Mouse (Mus musculus) neural tube, embryonic 15.5 days (tissue): ENCODE measurements at regions not wholly inside any gene's neighbourhood (a gene's known extent, or its start where the extent isn't known, plus 50 kb on each side); places are given as distances from the start of the nearest gene placed in this dataset.

Experiments
- ATAC-seq: fragments of 200-750 bp; cut with Nextera tagmentation; 2 replicates; pipeline ENCODE4 v1.8.0; 2017; ENCODE audit warnings: mild to moderate bottlenecking, moderate TSS enrichment, moderate library complexity; ENCODE audit not compliant: low FRiP score
- H3K27ac ChIP-seq: fragments of 300-500 bp; sonication (generic); replicated peaks from 2 replicates; pipeline ENCODE4 v1.5.1; 2015; ENCODE audit warnings: mild to moderate bottlenecking, inconsistent platforms
- H3K27me3 ChIP-seq: fragments of 300-500 bp; sonication (generic); replicated peaks from 2 replicates; pipeline ENCODE4 v1.6.1; 2015; ENCODE audit warnings: inconsistent platforms
- H3K36me3 ChIP-seq: fragments of 300-500 bp; sonication (generic); 2 replicates; pipeline ENCODE4 v1.6.1; 2015; ENCODE audit warnings: inconsistent platforms
- H3K4me1 ChIP-seq: fragments of 300-500 bp; sonication (generic); 2 replicates; pipeline ENCODE4 v1.6.1; 2015; ENCODE audit warnings: inconsistent platforms
- H3K4me2 ChIP-seq: fragments of 300-500 bp; sonication (generic); 2 replicates; pipeline ENCODE4 v1.6.1; 2015; ENCODE audit warnings: inconsistent platforms, mild to moderate bottlenecking, moderate library complexity
- H3K4me3 ChIP-seq: fragments of 300-500 bp; sonication (generic); replicated peaks from 2 replicates; pipeline ENCODE4 v1.5.1; 2015; ENCODE audit warnings: mild to moderate bottlenecking, inconsistent platforms
- H3K9ac ChIP-seq: fragments of 300-500 bp; sonication (generic); replicated peaks from 2 replicates; pipeline ENCODE4 v1.6.1; 2015; ENCODE audit warnings: mild to moderate bottlenecking, inconsistent platforms
- H3K9me3 ChIP-seq: fragments of 300-500 bp; sonication (generic); replicated peaks from 2 replicates; pipeline ENCODE4 v1.6.1; 2016; ENCODE audit warnings: inconsistent platforms
- WGBS: fragments of 180-500 bp; shearing (Covaris S2); methylation state at CpG from one replicate; pipeline ENCODE4 v1.1.7; 2015; ENCODE audit warnings: mixed read lengths; 5-methylcytosine and 5-hydroxymethylcytosine counted together

GRCm38 (mm10) chr14:25372581-25372980, 86.4 kb upstream of the Zmiz1 start:
- 54% methylated on average over 4 of the region's 4 CpGs for WGBS
- no peaks in the 10 kb centered on the region for H3K27me3 ChIP-seq
- H3K9ac ChIP-seq, result no peak overlapping the region
- H3K27ac ChIP-seq, result no peak overlapping the region
- H3K4me2 ChIP-seq, result no peak overlapping the region
- ATAC-seq, result no peak
- peaks cover 36% of the 10 kb centered on the region for H3K4me1 ChIP-seq
- H3K9me3 ChIP-seq, result no peaks in the 10 kb centered on the region
- no peak overlapping the region for H3K4me3 ChIP-seq
- H3K36me3 ChIP-seq, result no peaks in the 10 kb centered on the region

- Histone ChIP-seq H3K27ac (no peak overlapping the region), H3K4me1 (peaks cover 39% of the 10 kb centered on the region), H3K36me3 (no peaks in the 10 kb centered on the region), H3K9ac (no peak overlapping the region), H3K9me3 (no peaks in the 10 kb centered on the region), H3K4me3 (no peak overlapping the region), H3K4me2 (no peak overlapping the region), H3K27me3 (no peaks in the 10 kb centered on the region)
- WGBS, result 95% methylated on average over 4 of the region's 4 CpGs
- ATAC-seq, result no peak
Measured at GRCm38 (mm10) chr14:25373167-25373566, 85.8 kb upstream of the Zmiz1 start.

- no peak overlapping the region for H3K9ac ChIP-seq
- H3K36me3 ChIP-seq, result no peaks in the 10 kb centered on the region
- H3K4me1 ChIP-seq, result peaks cover 54% of the 10 kb centered on the region
- 61% methylated on average over 7 of the region's 7 CpGs for WGBS
- H3K27ac ChIP-seq, result 0 out of 2 replicates have a peak overlapping the region, but pooled peaks have one; percentile 15
- no peak for ATAC-seq
- H3K4me3 ChIP-seq, result no peak overlapping the region
- H3K4me2 ChIP-seq, result no peak overlapping the region
- H3K27me3 ChIP-seq, result no peaks in the 10 kb centered on the region
- no peaks in the 10 kb centered on the region for H3K9me3 ChIP-seq
Measured at GRCm38 (mm10) chr14:25375001-25375400, 84.0 kb upstream of the Zmiz1 start.

GRCm38 (mm10) chr14:25377091-25377490, 81.9 kb upstream of the Zmiz1 start:
- Histone ChIP-seq H3K36me3 (no peaks in the 10 kb centered on the region), H3K9me3 (no peaks in the 10 kb centered on the region), H3K4me1 (peaks cover 39% of the 10 kb centered on the region), H3K9ac (peak overlapping the region; percentile 69; the same call in 1 of the 2 replicates), H3K27ac (peak overlapping the region; percentile 99), H3K27me3 (no peaks in the 10 kb centered on the region), H3K4me2 (peak overlapping the region; percentile 79), H3K4me3 (no peak overlapping the region)
- no peak for ATAC-seq
- 53% methylated on average over 2 of the region's 2 CpGs for WGBS

DNA sequence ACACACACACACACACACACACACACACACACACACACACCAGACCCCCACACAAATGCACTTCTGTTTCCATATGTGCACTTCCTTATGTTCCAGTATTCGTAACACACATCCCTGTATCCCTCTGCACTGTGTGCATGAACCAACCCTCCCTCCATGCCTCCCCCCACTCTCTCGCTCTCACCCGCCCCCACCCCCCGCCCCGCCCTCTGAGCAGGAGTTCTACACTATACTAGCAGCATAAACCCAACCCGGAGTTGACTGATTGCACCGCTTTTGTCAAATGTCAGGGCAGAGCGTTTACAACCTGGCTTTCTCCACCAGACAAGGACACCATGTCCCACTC, 81.5 kb upstream of the Zmiz1 start:
- H3K4me3 ChIP-seq, result peak overlapping the region; percentile 43
- H3K4me1 ChIP-seq, result peaks cover 34% of the 10 kb centered on the region
- H3K36me3 ChIP-seq, result no peaks in the 10 kb centered on the region
- H3K4me2 ChIP-seq, result peak overlapping the region; percentile 79
- peak; percentile 86 for ATAC-seq
- peak overlapping the region; percentile 69 for H3K9ac ChIP-seq
- H3K27ac ChIP-seq, result peak overlapping the region; percentile 99
- no peaks in the 10 kb centered on the region for H3K9me3 ChIP-seq
- no peaks in the 10 kb centered on the region for H3K27me3 ChIP-seq
- 2% methylated on average over 8 of the region's 8 CpGs for WGBS

DNA sequence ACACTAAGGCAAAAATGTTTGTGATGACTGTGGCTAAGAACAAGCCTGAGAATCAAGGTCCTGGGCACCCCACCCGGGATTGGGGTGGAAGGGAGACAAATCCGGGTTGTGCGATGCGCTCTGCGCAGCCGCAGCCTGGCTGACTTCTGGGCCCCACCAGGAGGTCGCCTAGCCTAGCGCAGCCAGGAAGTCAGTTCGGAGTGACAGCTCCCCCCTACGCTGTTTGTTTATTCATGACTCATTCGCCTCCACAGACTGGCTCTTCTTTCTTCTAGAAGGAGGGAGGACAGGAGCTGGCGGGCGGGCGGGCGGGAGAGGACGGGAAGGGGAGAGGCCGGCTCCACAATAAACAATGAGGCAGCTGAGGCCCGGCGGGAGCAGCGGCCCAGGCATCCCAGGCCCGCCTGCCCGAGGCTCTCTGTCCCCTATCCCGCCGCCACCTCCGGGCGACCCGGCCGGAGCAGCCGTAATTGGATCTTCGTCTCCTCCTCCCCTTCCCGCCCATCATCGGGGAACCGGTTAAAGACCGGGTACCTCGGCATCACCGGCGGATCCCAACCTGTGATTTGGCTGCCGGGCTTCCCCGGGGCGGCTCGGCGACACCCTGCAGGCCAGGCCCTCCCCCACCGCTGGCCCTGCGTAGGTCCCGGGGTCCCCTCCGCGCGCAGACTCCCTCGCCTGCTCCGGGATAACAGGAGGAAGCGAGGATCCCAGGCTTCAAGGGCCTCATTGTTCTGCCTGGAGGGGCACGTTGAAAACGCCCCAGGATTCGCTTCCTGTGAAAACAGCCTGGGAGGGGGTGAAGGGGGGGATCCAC, 80.9 kb upstream of the Zmiz1 start:
- Histone ChIP-seq H3K27me3 (no peaks in the 10 kb centered on the region), H3K9ac (peak overlapping the region; percentile 69), H3K4me3 (peak overlapping the region; percentile 43), H3K4me2 (peak overlapping the region; percentile 79), H3K9me3 (no peaks in the 10 kb centered on the region), H3K36me3 (no peaks in the 10 kb centered on the region), H3K4me1 (peaks cover 33% of the 10 kb centered on the region), H3K27ac (peak overlapping the region; percentile 99)
- under 1% methylated on average over 49 of the region's 54 CpGs for WGBS
- ATAC-seq, result peak; percentile 93

GRCm38 (mm10) chr14:25378717-25379224, 80.2 kb upstream of the Zmiz1 start:
- Histone ChIP-seq H3K27ac (peak overlapping the region; percentile 99), H3K9ac (peak overlapping the region; percentile 69), H3K4me2 (peak overlapping the region; percentile 79), H3K4me3 (peak overlapping the region; percentile 43), H3K4me1 (peaks cover 33% of the 10 kb centered on the region), H3K27me3 (no peaks in the 10 kb centered on the region), H3K9me3 (no peaks in the 10 kb centered on the region), H3K36me3 (no peaks in the 10 kb centered on the region)
- 0 out of 2 replicates have a peak, but pooled peaks have one; percentile 6 for ATAC-seq
- WGBS, result 4% methylated on average over 13 of the region's 13 CpGs

GRCm38 (mm10) chr14:25383169-25383824, 75.7 kb upstream of the Zmiz1 start:
- no peak overlapping the region for H3K9ac ChIP-seq
- H3K27me3 ChIP-seq, result no peaks in the 10 kb centered on the region
- no peak overlapping the region for H3K4me3 ChIP-seq
- H3K9me3 ChIP-seq, result no peaks in the 10 kb centered on the region
- no peak overlapping the region for H3K4me2 ChIP-seq
- H3K36me3 ChIP-seq, result no peaks in the 10 kb centered on the region
- no peak overlapping the region for H3K27ac ChIP-seq
- ATAC-seq, result no peak
- WGBS, result 90% methylated on average over 4 of the region's 4 CpGs
- peaks cover 25% of the 10 kb centered on the region for H3K4me1 ChIP-seq

DNA sequence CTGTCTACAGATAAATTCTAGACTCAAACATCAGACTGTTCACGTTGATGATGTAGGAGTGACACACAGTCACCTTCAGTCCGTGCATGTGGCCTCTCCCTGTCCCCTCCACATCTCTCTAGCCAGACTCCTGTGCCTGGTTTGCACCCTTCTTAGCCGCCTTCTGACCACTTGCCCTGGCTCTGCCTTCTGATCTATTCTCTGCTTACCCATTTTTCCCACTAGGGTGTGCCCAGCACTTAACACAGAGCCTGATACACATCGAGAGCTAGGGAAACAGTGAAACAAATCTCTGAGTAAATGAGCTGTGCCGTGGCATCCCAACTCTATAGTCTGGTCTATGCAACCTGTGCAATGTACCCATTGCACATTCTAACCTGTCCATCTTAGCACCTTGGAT, 73.3 kb upstream of the Zmiz1 start:
- Histone ChIP-seq H3K4me1 (peaks cover 5% of the 10 kb centered on the region; the same call in 1 of the 2 replicates), H3K27me3 (no peaks in the 10 kb centered on the region), H3K4me2 (no peak overlapping the region), H3K36me3 (no peaks in the 10 kb centered on the region), H3K27ac (no peak overlapping the region), H3K4me3 (no peak overlapping the region), H3K9me3 (no peaks in the 10 kb centered on the region), H3K9ac (no peak overlapping the region)
- no peak for ATAC-seq
- WGBS, result 56% methylated on average over 5 of the region's 5 CpGs

DNA sequence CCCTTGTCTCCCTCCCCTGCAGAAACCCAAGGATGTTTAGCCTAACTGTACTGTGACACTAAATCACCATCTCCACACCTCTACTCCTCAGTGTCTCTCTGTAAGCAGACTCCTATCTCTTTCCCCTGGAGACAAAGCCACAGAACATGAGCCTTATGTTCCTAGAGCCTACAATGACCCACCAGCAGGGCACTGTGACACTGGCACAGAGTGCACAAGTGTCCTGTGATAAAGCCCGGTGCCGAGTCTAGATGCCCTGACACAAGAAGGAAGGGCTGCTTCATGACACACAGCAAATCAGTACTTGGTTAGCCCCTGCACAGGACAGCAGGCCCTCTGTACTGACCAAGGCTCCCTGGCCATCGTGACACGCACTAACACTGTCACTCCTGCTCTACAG, 71.2 kb upstream of the Zmiz1 start:
- Histone ChIP-seq H3K4me3 (no peak overlapping the region), H3K9ac (no peak overlapping the region), H3K27ac (no peak overlapping the region), H3K9me3 (no peaks in the 10 kb centered on the region), H3K4me2 (no peak overlapping the region), H3K36me3 (no peaks in the 10 kb centered on the region), H3K27me3 (no peaks in the 10 kb centered on the region), H3K4me1 (peaks cover 5% of the 10 kb centered on the region; the same call in 1 of the 2 replicates)
- WGBS, result 90% methylated on average over 4 of the region's 4 CpGs
- no peak for ATAC-seq

- Histone ChIP-seq H3K27me3 (no peaks in the 10 kb centered on the region), H3K4me2 (no peak overlapping the region), H3K9ac (no peak overlapping the region), H3K36me3 (no peaks in the 10 kb centered on the region), H3K4me3 (no peak overlapping the region), H3K4me1 (peaks cover 5% of the 10 kb centered on the region; the same call in 1 of the 2 replicates), H3K27ac (no peak overlapping the region), H3K9me3 (no peaks in the 10 kb centered on the region)
- WGBS, result 15% methylated on average over 2 of the region's 2 CpGs
- no peak for ATAC-seq
Measured at GRCm38 (mm10) chr14:25389314-25389713, 69.7 kb upstream of the Zmiz1 start.

GRCm38 (mm10) chr14:25392412-25392811, 66.6 kb upstream of the Zmiz1 start:
- Histone ChIP-seq H3K4me2 (no peak overlapping the region), H3K4me3 (no peak overlapping the region), H3K27ac (no peak overlapping the region), H3K27me3 (no peaks in the 10 kb centered on the region), H3K9me3 (no peaks in the 10 kb centered on the region), H3K9ac (no peak overlapping the region), H3K4me1 (peaks cover 11% of the 10 kb centered on the region), H3K36me3 (no peaks in the 10 kb centered on the region)
- no peak for ATAC-seq
- 75% methylated on average over 6 of the region's 6 CpGs for WGBS
